Comparison of ENCODE assay signal across 12 mouse cellular contexts in the genomic region with DNA sequence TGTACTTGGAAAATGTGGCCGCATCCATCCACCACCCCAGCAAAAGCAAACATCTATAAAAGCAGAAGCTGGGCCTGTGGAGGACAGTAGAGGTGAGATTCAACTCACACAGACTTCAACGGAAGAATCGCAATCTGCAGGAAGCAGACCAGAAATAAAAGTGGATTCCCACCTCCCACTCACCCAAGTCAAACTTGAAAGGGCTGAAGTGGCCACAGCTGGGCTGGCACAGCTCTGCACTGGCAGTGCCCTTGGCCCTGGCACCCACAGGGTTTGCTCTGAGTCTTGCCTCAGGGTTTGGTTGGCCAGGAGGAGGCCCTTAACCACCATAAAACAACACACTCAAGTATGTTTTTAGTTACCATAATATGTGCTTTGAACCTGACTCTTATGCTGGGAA.
"Had no signal": no experiment of that assay in that cellular context is flagged by ENCODE, and none has a peak within 500 bp of the region (broad histone marks: within the 10 kb centered on the region; RNA-seq: fewer than 3 reads in every experiment).

No protein-coding gene starts in this region.

- H3K9ac ChIP-seq: liver, embryonic 15.5 days; lung, embryonic 15.5 days; midbrain, embryonic 13.5 days; neural tube, embryonic 12.5 days had no signal

- H3K9me3 ChIP-seq: liver, embryonic 15.5 days; lung, embryonic 15.5 days; midbrain, embryonic 13.5 days; neural tube, embryonic 12.5 days had no signal

- H3K27me3 ChIP-seq: liver, embryonic 15.5 days; lung, embryonic 15.5 days; midbrain, embryonic 13.5 days; neural tube, embryonic 12.5 days had no signal

- ATAC-seq: midbrain, embryonic 13.5 days had no signal

- H3K36me3 ChIP-seq: liver, embryonic 15.5 days; lung, embryonic 15.5 days; midbrain, embryonic 13.5 days; neural tube, embryonic 12.5 days had no signal

- H3K4me3 ChIP-seq: layer of hippocampus, adult 2 months; liver, embryonic 15.5 days; lung, embryonic 15.5 days; midbrain, embryonic 13.5 days; neural tube, embryonic 12.5 days had no signal

- H3K4me1 ChIP-seq: liver, embryonic 15.5 days; lung, embryonic 15.5 days; midbrain, embryonic 13.5 days; neural tube, embryonic 12.5 days had no signal

- H3K27ac ChIP-seq: kidney, postnatal 0 days; layer of hippocampus, adult 2 months; liver, embryonic 15.5 days; lung, embryonic 15.5 days; midbrain, embryonic 13.5 days; neural tube, embryonic 12.5 days; stomach, postnatal 0 days had no signal

- DNase-seq: kidney, adult 11 months; kidney, adult 9 months; kidney, postnatal 4 days; thymus, postnatal 4 days had no signal

- H3K4me2 ChIP-seq: liver, embryonic 11.5 days; liver, embryonic 15.5 days; lung, embryonic 15.5 days; midbrain, embryonic 13.5 days; neural tube, embryonic 12.5 days had no signal
